Mouse (Mus musculus) brain, embryonic 18.5 days (tissue): ENCODE measurements around the gene Shkbp1.

Experiments
- DNase-seq: peaks from one replicate; pipeline ENCODE4 v3.0.0-alpha.2; 2012; ENCODE audit warnings: low read depth, low spot score

The Shkbp1 gene

DNA sequence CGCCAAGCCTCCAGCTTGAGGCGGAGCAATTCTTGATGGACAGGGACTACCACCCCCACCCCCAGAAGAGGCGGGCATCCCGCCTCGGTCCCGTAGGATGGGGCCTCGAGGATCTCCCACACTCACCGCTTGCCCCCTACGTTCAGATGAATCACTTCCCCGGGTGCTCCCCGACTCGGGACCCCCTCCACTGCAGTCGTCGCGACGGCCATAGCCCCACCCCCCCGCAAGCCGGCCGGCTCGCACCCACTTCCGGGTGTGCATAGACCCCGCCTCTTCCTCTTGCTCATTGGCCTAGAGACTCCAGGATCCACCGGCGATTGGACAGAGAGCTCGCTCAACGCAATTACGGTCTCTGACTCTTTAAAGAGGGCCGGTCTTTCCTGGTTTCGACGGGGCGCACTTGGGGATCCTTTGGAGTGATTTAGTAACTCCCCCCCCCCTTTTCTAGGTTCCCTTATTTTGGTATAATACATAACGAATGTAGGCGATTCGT, at the start of gene Shkbp1:
Gene Shkbp1 (minus strand): TSS at position 275 of the 496 bp plus-strand sequence.
- DNase-seq, result peak; percentile 84

DNA sequence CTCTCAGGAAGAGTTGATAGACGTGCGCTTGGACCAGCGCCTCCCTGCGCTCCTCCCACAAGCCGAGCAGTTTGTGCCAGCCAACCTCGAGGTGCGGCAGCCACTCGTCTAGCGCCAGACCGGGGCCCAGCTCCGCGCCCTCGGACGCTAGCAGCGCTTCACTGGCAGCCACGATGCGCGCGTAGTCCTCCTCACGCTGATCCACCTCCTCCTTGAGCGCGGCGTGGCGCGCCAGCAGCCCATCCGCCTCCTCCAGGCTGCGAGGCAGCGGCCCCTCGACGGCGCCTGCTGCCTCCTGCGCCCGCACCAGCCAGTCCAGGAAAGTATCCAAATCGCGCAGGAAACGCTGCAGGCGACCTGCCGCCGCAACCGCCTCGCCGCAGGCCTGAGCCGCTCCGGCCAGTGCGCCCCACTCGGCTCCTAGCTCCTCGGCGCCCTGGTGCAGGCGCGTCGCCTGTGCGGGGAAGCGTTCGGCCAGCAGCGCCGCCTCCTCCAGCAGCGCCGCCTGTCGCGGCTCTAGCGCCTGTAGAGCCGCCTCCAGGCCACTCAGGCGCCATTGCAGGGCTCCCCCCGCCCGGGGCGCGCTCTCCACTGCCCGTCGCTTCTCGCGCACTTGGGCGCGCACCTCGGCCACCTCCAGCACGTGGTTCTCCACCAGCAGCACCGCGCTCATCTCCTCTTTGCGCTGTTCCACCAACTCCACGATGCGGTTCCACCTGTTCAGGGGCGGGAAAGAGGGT, 48.6 kb upstream of the Shkbp1 start:
- no peak for DNase-seq

DNA sequence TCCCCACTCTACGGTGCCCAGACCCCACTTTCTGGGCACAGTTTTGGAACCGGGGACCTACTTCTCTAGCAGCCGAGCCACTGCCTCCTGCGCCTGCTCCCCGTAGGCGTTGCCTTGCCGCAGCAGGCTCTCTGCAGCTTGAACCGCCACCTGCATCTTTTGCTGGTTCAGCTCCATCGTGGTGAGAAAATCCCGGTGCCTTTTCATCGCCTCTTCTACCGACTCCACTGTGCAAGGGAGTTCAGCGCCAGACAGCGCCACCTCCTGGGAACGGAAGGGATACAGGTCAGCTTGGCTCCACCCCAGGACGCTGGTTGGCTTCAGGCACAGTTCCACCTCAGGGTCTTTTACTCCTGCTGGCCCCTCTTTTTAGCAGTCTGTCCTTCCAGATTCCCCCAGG, 46.9 kb upstream of the Shkbp1 start:
- DNase-seq, result no peak

DNA sequence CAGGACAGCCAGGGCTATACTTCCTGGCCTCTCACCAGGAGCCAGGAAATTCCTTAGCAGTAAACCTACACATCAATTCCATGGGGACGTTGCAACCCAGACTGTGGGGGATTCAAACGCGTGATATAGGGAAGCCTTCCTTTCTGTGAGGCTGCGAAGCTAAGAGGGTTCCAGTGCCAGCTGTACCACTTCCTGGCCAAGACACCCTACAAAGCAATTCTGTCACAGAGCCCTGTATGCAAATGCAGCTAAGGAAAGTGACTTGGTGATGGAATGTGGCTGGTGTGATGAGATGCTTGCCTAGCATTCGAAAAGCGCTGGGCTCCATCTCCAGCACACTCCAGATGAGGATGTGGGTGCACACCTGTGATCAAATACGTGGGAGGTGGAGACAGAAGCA, 44.7 kb upstream of the Shkbp1 start:
- DNase-seq, result no peak

DNA sequence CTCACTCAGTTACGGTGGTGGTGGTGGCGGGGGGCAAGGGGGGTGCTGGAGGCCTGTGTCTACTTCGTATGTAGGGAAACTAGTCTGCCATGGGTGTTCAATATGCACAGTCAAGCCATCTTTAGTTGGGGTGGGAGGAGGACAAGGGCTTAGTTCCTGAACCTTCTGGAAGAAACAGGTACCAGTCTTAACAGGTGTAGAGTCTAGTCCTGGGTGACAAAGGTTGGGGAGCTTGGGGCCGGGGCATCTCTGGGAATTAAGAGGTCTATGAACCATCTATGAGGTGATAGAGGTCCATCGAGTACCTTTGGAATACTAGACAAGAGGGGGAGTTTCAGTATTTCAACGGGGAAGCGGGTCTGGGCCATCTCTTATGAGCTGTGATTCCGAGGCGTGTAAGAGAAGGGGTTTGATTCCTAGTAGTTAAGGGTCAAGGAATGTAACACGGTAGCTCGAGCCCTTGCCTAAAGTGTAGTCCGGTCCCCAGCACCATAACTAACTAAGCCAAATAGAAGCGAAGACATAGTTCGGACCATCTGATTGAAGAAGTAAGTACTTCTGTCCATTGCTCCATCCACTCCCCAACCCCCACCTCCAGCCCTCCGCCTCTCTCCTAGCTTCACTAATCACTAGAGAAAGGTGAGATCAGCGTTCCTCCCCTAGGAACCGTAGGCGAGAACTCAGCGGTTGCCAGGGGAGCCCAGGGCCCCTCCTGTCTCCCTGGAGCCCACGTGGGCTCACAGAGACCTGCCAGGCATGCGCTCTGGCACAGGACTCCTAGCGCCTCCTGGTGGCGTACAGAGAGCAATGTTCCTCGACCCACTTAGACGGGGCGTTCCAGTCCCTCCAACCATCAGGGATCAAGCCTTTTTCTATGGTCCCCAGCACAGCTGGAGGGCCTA, 41.5 kb upstream of the Shkbp1 start:
- no peak for DNase-seq

DNA sequence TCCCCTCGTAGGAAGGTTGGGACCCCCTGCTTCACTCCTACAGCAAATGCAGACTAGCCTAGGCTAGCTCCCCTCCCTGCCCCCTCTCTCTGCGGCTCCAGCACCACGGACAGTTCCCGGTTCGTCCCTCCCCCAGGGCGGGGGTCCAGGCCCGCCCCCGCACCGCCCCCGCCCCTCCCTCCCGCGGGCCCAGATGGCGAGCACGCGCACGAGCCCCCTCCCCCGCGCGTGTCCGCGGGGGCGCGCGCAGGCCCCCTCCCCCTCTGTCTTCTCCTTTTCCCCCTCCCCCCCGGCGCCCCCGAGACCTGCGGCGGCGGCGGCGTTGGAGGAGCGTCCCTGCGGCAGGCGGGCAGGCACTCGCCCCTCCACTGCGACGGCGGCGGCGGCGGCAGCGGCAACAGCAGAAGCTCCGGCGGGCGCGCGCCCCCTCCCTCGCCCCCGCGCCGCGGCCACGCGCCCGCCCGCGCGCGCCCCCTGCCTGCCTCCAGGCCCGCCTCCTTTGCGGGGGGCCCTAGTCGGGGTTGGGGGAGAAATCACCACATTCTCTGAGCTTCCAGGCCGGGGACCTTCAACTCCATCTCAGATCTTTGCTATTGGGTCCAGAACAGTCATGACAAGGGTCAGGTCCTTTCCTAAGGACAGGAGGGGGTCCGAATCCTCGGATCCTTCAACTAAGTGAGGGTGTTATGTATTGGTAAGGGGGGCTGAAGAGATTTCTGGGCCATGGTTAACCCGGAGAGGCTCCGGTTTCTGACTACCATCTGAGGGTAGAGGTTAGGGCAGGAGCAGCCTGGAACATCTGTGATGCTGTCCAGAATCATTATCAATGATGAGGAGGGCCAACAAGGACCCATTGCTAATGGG, 40.6 kb upstream of the Shkbp1 start:
- DNase-seq, result no peak

DNA sequence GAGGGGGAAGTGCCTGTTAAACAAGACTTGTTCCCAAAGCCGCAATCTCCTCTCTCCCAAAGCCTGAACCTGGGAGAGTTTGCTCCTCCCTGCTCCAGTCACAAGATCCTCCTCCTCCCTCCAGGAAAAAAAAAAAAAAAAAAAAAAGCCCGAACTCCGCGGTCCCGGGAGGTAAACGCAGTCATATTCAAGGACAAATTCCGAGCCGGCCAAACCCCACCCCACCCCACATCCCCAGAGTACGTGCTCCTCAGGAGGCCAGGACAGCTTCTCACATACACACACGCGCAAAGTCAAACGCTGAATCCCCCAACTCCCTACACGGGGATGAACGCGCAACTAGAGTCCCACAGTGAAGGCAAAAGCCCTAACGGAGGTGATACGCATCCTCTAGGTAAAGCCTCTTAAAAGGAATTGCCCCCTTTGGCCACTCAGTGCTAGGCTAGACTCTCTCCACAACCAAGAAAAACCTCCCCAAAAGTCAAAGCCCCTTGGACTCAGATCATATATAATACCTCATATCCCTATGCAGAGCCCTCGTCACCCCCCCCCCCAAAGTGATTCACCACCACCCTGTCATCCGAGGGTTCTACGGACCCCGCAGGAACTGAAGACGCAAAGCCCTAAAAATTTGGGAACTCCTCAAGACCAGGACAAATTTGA, 39.8 kb upstream of the Shkbp1 start:
- DNase-seq, result no peak

DNA sequence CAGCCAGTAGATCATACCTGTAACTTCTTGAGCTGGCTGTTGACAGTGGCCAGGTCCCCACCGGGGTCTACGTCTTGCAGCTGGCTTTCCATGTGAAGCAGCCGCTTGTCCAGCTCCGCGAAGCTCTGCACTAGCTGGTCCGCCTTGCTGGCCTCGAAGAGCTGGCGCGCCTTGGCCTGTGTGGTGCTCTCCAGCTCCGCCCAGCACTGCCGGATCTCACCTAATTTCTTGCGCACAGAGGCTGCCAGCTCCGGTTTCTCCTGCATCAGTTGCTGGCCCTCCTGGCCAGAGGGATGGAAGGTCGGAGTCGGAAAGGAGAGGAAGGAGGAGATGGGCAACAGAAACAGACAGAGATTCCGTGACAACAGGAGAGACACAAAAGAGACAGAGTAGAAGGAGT, 35.6 kb upstream of the Shkbp1 start:
- no peak for DNase-seq

DNA sequence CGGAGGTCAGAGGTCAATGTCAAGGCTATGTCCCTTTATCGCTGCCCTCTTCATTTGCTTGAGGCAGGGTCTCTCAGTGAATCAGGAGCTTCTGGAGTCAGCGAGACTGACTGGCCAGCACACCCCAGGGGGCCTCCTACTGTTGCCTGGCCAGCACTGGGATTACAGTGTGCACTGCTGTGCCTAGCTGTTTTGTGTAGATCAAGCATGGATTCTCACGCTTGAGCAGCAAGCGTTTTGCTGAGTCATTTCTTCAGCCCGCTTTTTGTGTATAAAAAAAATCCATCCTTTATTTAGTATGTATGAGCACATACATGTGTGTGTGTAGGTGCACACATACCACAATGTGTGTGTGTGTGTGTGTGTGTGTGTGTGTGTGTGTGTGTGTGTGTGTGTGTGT, 33.4 kb upstream of the Shkbp1 start:
- no peak for DNase-seq

DNA sequence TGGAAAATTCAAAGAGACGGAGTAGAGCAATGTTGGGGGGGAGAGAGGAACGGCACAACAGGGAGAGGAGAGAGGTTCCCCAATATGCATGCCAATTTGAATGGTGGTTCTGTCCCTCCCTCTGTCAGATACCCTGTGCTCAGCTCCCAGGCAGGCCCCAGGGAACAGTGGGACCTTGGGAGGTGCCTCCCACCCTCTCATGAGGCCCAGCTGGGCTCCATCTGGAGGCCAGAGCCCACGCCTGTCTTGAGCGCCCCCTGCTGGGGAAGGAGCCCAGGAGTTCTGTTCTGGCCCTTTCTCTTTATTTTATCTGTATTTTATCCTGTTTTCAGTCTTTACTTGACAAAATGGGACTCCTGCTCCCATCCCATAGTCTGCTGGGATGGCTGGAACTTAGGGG, 28.9 kb upstream of the Shkbp1 start:
- no peak for DNase-seq

DNA sequence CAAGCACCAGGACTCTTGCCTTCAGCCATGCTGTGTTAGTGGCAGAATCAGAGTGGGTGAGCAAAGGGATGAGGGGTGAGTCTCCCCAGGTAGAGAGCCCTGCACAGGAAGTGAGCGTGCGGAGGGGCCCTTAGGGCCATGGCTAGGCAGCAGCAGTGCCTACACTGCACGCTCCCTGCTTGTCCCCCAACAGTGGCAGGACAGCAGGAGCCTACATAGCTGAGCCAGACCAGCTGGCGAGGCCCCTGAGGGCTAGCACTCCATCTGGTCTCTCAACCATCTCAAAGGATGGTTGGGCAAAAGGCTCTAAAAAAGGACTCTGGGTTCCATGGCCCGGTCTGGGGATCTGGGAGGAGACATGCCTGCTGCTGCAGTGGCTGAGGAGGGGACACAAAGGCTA, 28.3 kb upstream of the Shkbp1 start:
- DNase-seq, result no peak

DNA sequence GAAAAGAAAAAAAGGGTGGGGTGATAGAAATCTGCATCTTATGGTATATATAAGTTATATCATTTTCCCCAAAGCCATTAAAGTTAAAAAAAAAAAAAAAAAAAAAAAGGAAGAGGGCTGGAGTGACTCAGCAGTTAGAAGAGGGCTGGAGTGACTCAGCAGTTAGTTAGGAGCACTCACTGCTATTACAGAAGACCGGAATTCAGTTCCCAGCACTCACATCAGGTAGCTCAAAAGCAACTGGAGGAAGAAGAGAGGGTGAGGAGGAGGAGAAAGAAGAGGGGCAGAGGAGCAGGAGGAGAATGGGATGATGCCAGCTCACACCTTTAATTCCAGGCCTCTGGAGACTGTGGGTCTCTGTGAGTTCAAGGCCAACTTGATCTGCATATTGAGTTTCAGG, 27.4 kb upstream of the Shkbp1 start:
- no peak for DNase-seq

DNA sequence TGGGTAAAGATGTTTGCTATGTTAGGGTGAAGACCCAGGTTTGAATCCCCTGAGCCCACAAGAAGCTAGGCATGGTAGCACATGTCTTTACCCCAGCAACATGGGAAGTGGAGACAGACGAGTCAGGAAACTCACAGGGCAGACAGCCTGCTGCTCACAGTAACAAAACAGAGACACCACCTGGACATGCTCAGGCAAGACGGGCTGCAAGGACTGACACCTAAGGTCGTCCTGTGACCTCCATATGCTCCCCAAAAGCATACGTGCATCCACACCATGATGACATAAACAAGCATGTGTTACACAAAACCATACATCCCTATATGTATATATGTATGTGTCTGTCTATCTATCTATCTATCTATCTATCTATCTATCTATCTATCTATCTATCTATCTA, 25.7 kb upstream of the Shkbp1 start:
- DNase-seq, result no peak

DNA sequence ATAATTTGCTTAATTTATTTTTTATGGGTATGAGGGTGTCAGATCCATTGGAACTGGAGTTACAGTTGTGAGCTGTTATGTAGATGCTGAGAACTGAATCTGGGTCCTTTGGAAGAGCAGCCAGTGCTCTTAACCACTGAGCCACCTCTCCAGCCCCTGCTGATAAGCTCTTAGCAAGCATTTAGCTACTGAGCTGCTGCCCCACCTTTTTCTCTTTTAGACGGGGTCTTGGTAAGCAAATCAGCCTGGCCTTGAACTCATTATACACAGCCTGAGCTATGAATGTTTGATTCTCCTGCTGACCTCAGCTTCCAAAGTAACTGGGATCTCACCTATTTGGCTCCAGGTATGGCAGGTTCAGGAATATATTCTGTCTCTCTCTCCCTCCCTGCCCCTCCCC, 25.2 kb upstream of the Shkbp1 start:
- no peak for DNase-seq

DNA sequence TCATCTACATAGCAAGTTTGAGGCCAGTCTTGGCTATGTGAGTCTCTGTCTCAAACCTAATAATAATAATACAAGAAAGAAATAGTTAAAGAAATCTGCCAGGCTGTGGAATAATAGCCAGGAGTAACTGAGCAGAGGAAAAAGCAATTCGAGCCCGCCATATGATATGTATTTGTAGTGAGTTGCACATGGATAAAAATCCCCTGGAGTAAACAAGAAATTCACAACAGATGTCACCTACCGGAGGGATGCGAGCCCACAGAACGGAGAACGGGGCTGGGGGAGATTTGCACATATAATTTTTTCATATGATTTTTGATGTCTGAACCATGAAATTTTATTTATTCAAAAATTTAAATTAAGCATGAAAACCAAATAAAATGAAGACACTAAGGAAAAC, 24.0 kb upstream of the Shkbp1 start:
- DNase-seq, result no peak

DNA sequence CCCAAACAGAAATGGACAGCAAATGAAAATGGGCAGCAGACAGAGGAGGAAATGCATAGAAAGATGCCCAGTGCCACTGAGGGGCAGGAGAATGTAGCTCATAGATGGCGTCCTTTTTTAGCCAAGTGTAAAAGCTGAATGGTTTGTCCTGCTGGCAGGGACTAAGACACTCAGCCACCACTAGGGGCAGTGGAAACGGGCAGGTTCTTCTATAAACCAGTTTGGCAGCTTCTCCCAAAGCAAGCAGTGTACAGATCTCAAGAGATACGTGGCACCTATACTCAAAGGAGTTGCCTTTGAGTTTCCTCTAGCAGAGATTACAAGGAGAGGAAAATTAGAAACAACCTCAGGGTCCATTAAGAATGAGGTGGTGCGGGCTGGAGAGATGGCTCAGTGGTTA, 22.6 kb upstream of the Shkbp1 start:
- DNase-seq, result no peak

DNA sequence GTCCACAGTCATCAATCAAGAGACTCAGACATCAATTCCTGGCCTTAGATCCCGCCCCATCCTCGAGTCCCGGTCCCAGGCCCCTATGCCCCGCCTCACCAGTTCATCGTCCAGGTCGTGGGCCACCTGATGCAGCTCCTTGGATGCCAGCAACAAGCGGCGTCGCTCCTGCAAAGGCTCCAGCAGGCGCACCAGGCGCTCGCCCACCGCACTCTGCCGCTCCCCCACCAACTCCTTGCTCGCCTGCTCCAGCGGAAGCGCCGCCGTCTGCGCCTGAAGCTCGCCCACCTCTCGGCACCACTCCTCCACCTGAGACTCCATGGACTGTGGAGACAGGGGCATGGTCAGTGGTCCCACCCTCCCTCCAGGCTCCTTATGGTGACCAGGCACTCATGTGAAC, 19.5 kb upstream of the Shkbp1 start:
- DNase-seq, result no peak

DNA sequence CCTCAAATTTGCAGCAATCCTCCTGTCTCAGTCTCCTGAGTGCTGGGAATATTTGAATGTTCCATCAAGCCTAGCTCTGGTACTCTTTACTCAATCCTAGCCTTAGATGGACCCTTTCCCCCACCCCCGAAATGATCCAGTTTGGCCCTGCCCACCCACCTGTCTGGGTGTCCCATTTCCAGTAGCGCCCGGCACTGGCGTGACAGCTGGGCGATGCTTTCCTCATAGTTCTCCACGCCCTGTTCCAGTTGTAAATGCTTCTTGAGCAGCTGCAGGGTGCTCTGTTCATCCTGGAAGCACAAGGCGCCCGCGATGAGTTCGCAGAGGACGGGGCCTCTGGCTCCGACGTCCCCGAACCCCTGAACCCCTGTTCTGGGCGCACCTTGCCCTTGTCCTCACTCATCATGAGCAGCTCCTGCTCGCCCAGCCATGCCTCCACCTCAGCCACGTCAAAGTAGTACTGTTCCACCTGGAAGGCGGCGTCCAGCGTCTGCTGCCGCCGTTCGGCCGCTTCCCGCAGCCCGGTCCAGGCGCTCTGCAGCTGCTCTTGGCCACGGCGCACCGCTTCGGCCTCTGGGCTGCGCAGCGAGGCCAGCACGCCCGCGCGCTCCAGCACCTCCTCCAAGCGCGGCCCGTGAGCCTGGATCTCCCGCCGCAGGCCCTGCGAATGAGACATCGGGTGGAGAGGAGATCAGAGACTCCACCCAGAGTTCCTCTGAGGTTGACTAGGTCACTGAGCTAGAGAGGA, 16.1 kb upstream of the Shkbp1 start:
- DNase-seq, result no peak

DNA sequence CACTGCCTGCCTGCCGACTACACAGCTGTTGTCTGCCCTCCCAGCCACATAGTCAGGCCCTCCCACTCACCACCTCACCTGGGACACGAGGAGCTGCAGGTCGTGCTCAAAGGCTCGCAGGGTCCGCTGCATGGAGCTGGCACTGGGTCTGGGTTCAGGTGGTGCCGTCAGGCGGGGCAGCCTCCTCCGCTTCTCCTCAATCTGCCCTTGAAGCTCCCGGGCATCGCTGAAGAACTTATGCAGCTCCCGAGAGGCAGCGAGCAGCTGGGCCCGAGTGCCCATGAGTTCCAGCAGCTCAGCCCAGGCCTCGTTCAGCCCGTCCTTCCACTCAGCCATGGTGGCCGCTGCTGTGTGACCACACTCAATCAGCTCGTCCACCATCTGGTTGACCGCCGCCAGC, 13.3 kb upstream of the Shkbp1 start:
- DNase-seq, result no peak

DNA sequence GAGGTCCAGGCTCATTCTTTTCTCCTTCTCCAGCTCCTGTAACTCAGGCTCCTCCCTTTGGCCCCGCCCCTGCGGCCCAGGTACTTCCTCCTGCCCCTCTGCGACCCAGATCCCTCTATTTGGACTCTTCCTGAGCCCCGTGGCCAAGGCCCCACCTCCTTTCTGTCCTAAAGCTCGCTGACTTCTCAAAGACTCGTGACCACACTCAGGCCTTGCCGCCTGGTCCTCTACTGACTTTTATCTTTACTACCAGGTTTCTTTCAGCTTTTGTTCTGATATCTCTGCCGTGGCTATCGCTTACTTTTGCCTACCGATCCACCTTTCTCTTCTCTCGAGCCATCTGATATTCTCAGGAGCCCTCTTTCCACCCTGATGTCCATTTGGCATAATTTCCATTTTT, 12.2 kb upstream of the Shkbp1 start:
- DNase-seq, result no peak
